Mouse (Mus musculus) CH12.LX (cell line): ENCODE data around the gene Rasd2. TPM values are rescaled to one million over a fixed set of nuclear protein-coding genes. Genes with fewer than 3 reads are reported as not detected.

Experiments used
- DNase-seq: peaks from one replicate; pipeline ENCODE4 v3.0.0-alpha.2; 2013; ENCODE audit errors: extremely low read depth
- H3K27ac ChIP-seq: 2 replicates; pipeline ENCODE4 v1.5.1; 2012; ENCODE audit warnings: low read depth, mild to moderate bottlenecking, control low read depth, moderate library complexity; ENCODE audit not compliant: insufficient read depth
- H3K27me3 ChIP-seq: replicated peaks from 2 replicates; pipeline ENCODE3; 2012; ENCODE audit warnings: inconsistent platforms
- H3K36me3 ChIP-seq, 2 experiments: replicated peaks in 1 of 2; 2 replicates each; pipeline versions ENCODE3 to v1.6.1; 2012; ENCODE audit warnings: inconsistent platforms in 1 of 2, low read length in 1 of 2, mild to moderate bottlenecking in 1 of 2, mixed read lengths in 1 of 2, moderate library complexity in 1 of 2; ENCODE audit not compliant: control insufficient read depth in 1 of 2, insufficient read depth in 1 of 2
- H3K4me1 ChIP-seq, 2 experiments: 2 replicates each; pipeline ENCODE4 v1.6.1; 2012; ENCODE audit warnings: inconsistent platforms in 1 of 2, moderate library complexity in 1 of 2; ENCODE audit not compliant: insufficient read depth in 2 of 2, control insufficient read depth in 1 of 2
- H3K4me2 ChIP-seq: 2 replicates; pipeline ENCODE4 v1.6.1; 2012; ENCODE audit warnings: low read depth, mild to moderate bottlenecking, control low read depth; ENCODE audit not compliant: poor library complexity, insufficient read depth, severe bottlenecking
- H3K4me3 ChIP-seq, 3 experiments: fragments of 150-350 bp in 1 of 3; sonication (generic) in 1 of 3; replicated peaks in 1 of 3; 2 replicates each; pipeline versions ENCODE3 to v1.5.1; 2011 to 2012; ENCODE audit warnings: low read depth in 2 of 3, low read length in 2 of 3, mild to moderate bottlenecking in 2 of 3, moderate library complexity in 2 of 3, control low read depth in 1 of 3, improper control_type of control experiment in 1 of 3, inconsistent platforms in 1 of 3, mixed read lengths in 1 of 3; ENCODE audit not compliant: poor library complexity in 1 of 3
- H3K79me2 ChIP-seq: replicated peaks from 2 replicates; pipeline ENCODE4 v1.6.1; 2012; ENCODE audit warnings: mild to moderate bottlenecking, moderate library complexity; ENCODE audit not compliant: control insufficient read depth, poor library complexity, insufficient read depth, severe bottlenecking; ENCODE audit errors: extremely low read depth
- H3K9ac ChIP-seq: 2 replicates; pipeline ENCODE4 v1.6.1; 2012; ENCODE audit warnings: low read depth, mild to moderate bottlenecking, control low read depth, moderate library complexity; ENCODE audit not compliant: insufficient read depth
- H3K9me3 ChIP-seq: replicated peaks from 2 replicates; pipeline ENCODE3; 2012; ENCODE audit warnings: low read length, inconsistent platforms, mixed read lengths
- CHD2 ChIP-seq: IDR thresholded peaks from 2 replicates; pipeline ENCODE4 v1.6.1; 2011; ENCODE audit warnings: low read length, improper control_type of control experiment
- CTCF ChIP-seq, 2 experiments: IDR thresholded peaks in 1 of 2; conservative IDR thresholded peaks in 1 of 2; 2 replicates each; pipeline ENCODE4 v1.5.1; 2011 to 2012; ENCODE audit warnings: low read depth in 2 of 2, low read length in 2 of 2, improper control_type of control experiment in 1 of 2, inconsistent platforms in 1 of 2, mild to moderate bottlenecking in 1 of 2, moderate library complexity in 1 of 2
- E2F4 ChIP-seq: IDR thresholded peaks from 2 replicates; pipeline ENCODE4 v1.6.1; 2011; ENCODE audit warnings: low read depth, low read length, improper control_type of control experiment; ENCODE audit not compliant: insufficient replicate concordance
- JUND ChIP-seq: conservative IDR thresholded peaks from 2 replicates; pipeline ENCODE4 v1.6.1; 2011; ENCODE audit warnings: low read depth, low read length, improper control_type of control experiment
- MAFK ChIP-seq: IDR thresholded peaks from 2 replicates; pipeline ENCODE4 v1.6.1; 2011; ENCODE audit warnings: low read length, improper control_type of control experiment; ENCODE audit not compliant: insufficient replicate concordance
- MYC ChIP-seq: IDR thresholded peaks from 2 replicates; pipeline ENCODE4 v1.6.1; 2011; ENCODE audit warnings: low read depth, mild to moderate bottlenecking, improper control_type of control experiment, low read length
- RAD21 ChIP-seq: IDR thresholded peaks from 2 replicates; pipeline ENCODE4 v1.6.1; 2011; ENCODE audit warnings: low read depth, mild to moderate bottlenecking, low read length, improper control_type of control experiment, moderate library complexity
- RCOR1 ChIP-seq: conservative IDR thresholded peaks from 2 replicates; pipeline ENCODE4 v1.6.1; 2012; ENCODE audit warnings: low read depth, mild to moderate bottlenecking, inconsistent platforms, low read length, improper control_type of control experiment
- SIN3A ChIP-seq: IDR thresholded peaks from 2 replicates; pipeline ENCODE4 v1.6.1; 2012; ENCODE audit warnings: low read length, improper control_type of control experiment, inconsistent platforms
- SMC3 ChIP-seq: IDR thresholded peaks from 2 replicates; pipeline ENCODE4 v1.6.1; 2011; ENCODE audit warnings: low read depth, low read length, improper control_type of control experiment
- USF2 ChIP-seq: conservative IDR thresholded peaks from 2 replicates; pipeline ENCODE4 v1.6.1; 2011; ENCODE audit warnings: low read depth, low read length, improper control_type of control experiment
- dilution Hi-C: fragments of 300-500 bp; cut with MboI; formaldehyde crosslinking; loops from 2 replicates; pipeline ENCODE4 v1.14.3; 2020; ENCODE audit warnings: low sequenced_read_pairs; ENCODE audit not compliant: extremely low pct_unique_long_range_greater_than_20kb, extremely low pct_ligation_motif_present
- in situ Hi-C: fragments of 300-500 bp; cut with MboI; formaldehyde crosslinking; loops from 3 replicates; pipeline ENCODE4 v1.14.3; 2019; ENCODE audit warnings: low sequenced_read_pairs, low pct_ligation_motif_present, low pct_unique_long_range_greater_than_20kb, mixed read lengths
- polyA plus RNA-seq: library from polyadenylated mRNA; unstranded; fragments of >175 nt; gene quantifications from 2 replicates; pipeline ENCODE4 v1.2.1, GENCODE M21; 2012; ENCODE audit warnings: low read depth; ENCODE audit not compliant: insufficient read length
- total RNA-seq, 2 experiments: library from RNA; depleted of rRNA; stranded (reverse); fragments of 300-350 nt in 1 of 2; fragments of >200 nt in 1 of 2; gene quantifications; 2 replicates each; pipeline ENCODE4 v1.2.3; 2012 to 2014

Gene Rasd2
- total and polyA plus RNA-seq, 3 experiments, result not detected

GRCm38 (mm10) chr8:75215931-75216330 lies 2.2 kb downstream of the Rasd2 start:
- in situ Hi-C loops (no loop called here), dilution Hi-C loops (no loop called here)
- Histone ChIP-seq H3K27ac (no peak overlapping the region), H3K4me2 (no peak overlapping the region), H3K36me3 (no peaks in the 10 kb centered on the region), H3K27me3 (peaks cover 41% of the 10 kb centered on the region), H3K4me3 (no peak overlapping the region), H3K79me2 (no peaks in the 10 kb centered on the region), H3K9ac (no peak overlapping the region), H3K4me1 (peaks cover 0 to 3% of the 10 kb centered on the region in 2 experiments; a peak in 1 of 4 replicates), H3K9me3 (peaks cover 10% of the 10 kb centered on the region)
- DNase-seq, result no peak
- TF ChIP-seq MYC (no peak), RCOR1 (no peak)

- dilution Hi-C loops, result no loop called here
- no peaks in the 10 kb centered on the region for H3K36me3 ChIP-seq
- H3K27me3 ChIP-seq, result peaks cover 43% of the 10 kb centered on the region
- no peak overlapping the region for H3K9ac ChIP-seq
- no peaks in the 10 kb centered on the region for H3K79me2 ChIP-seq
- H3K4me1 ChIP-seq, result peaks cover 0 to 3% of the 10 kb centered on the region in 2 experiments; a peak in 1 of 4 replicates
- no peak overlapping the region for H3K4me3 ChIP-seq
- in situ Hi-C loops, result no loop called here
- H3K27ac ChIP-seq, result no peak overlapping the region
- H3K4me2 ChIP-seq, result no peak overlapping the region
- peaks cover 10% of the 10 kb centered on the region for H3K9me3 ChIP-seq
- no peak for TF ChIP-seq JUND
- TF ChIP-seq MAFK, result no peak
- no peak for TF ChIP-seq USF2
- no peak for TF ChIP-seq E2F4
- DNase-seq, result no peak
These were observed 3.1 kb downstream of the Rasd2 start for GRCm38 (mm10) chr8:75216886-75217285.

- dilution Hi-C loops (no loop called here), in situ Hi-C loops (no loop called here)
- no peak overlapping the region for H3K27ac ChIP-seq
- peaks cover 39% of the 10 kb centered on the region for H3K27me3 ChIP-seq
- H3K4me3 ChIP-seq, result no peak overlapping the region
- peaks cover 7% of the 10 kb centered on the region for H3K9me3 ChIP-seq
- H3K36me3 ChIP-seq, result no peaks in the 10 kb centered on the region
- H3K9ac ChIP-seq, result no peak overlapping the region
- peak; percentile 64 to 80 for TF ChIP-seq CTCF (conservative IDR thresholded peaks at IDR 0.05 in 1 of 2, IDR thresholded peaks at IDR 0.05 in 1 of 2; ENCODE audit: low read depth in 2 of 2, low read length in 2 of 2)
- peak; percentile 72 for TF ChIP-seq SMC3
- peak; percentile 68 for TF ChIP-seq RAD21
- no peak for TF ChIP-seq CHD2
- no peak for TF ChIP-seq SIN3A
- H3K4me1 ChIP-seq, result no peaks in the 10 kb centered on the region
- DNase-seq, result peak; percentile 57
- no peaks in the 10 kb centered on the region for H3K79me2 ChIP-seq
- no peak overlapping the region for H3K4me2 ChIP-seq
These were observed 4.2 kb downstream of the Rasd2 start for GRCm38 (mm10) chr8:75217969-75218368.
